Mouse (Mus musculus) lung, adult 2 months (tissue): ENCODE data around the gene Tmc5.

Experiments
- CTCF ChIP-seq: fragments of 200-500 bp; IDR thresholded peaks from 2 replicates; pipeline ENCODE4 v1.5.1; 2011; ENCODE audit warnings: mild to moderate bottlenecking, low read length, control low read depth; ENCODE audit not compliant: insufficient read depth
- POLR2A ChIP-seq: fragments of 200-500 bp; IDR thresholded peaks from 2 replicates; pipeline ENCODE4 v1.6.1; 2011; ENCODE audit warnings: low read depth, mild to moderate bottlenecking, control low read depth, low read length, borderline replicate concordance; ENCODE audit errors: extremely low read depth

GRCm38 (mm10) chr7:118584926-118585325 lies 12.2 kb upstream of the Tmc5 start:
- TF ChIP-seq CTCF (no peak), POLR2A (no peak)
